Mouse (Mus musculus) left cerebral cortex, postnatal 25 days (tissue): ENCODE results near the gene Pdgfb. TPM values are rescaled to one million over a fixed set of nuclear protein-coding genes. Genes with fewer than 3 reads are reported as not detected.

ENCODE experiments used
- DNase-seq, 2 experiments: peaks; one replicate each; pipeline ENCODE4 v3.0.0; 2022; ENCODE audit warnings: low spot score in 2 of 2, mixed read lengths in 1 of 2
- intact Hi-C: fragments of 180-260 bp; cut with DNase I; formaldehyde crosslinking; loops from one replicate; pipeline ENCODE4 v1.15.1; 2025
- total RNA-seq, 2 experiments: library from RNA; stranded (reverse); gene quantifications; 2 replicates each; pipeline ENCODE4 v1.2.3; 2021

Gene Pdgfb
- total RNA-seq, 2 experiments from 2014 or later, result 34.0 to 36.7 TPM

- intact Hi-C loops, result no loop called here
- no peak for DNase-seq
Measured at GRCm38 (mm10) chr15:80035341-80035885, 20.6 kb upstream of the Pdgfb start.

GRCm38 (mm10) chr15:80034913-80035312 lies 20.1 kb upstream of the Pdgfb start:
- no peak for DNase-seq
- intact Hi-C loops, result no loop called here

GRCm38 (mm10) chr15:80034366-80034765 lies 19.6 kb upstream of the Pdgfb start:
- no peak for DNase-seq
- intact Hi-C loops, result no loop called here

GRCm38 (mm10) chr15:80031133-80031532 lies 16.4 kb upstream of the Pdgfb start:
- intact Hi-C loops, result no loop called here
- no peak for DNase-seq

- DNase-seq, result no peak
- intact Hi-C loops, result no loop called here
Measured at GRCm38 (mm10) chr15:80030399-80030798, 15.6 kb upstream of the Pdgfb start.

GRCm38 (mm10) chr15:80028862-80029261 lies 14.1 kb upstream of the Pdgfb start:
- intact Hi-C loops, result no loop called here

GRCm38 (mm10) chr15:80026689-80027353 lies 12.0 kb upstream of the Pdgfb start:
- intact Hi-C loops, result no loop called here
- DNase-seq, result no peak

More at GRCm38 (mm10) chr15:80028862-80029261, 14.1 kb upstream of the Pdgfb start:
- DNase-seq, result no peak

- intact Hi-C loops, result no loop called here
- no peak for DNase-seq
Measured at GRCm38 (mm10) chr15:80026061-80026460, 11.3 kb upstream of the Pdgfb start.

GRCm38 (mm10) chr15:80025615-80026014 lies 10.8 kb upstream of the Pdgfb start:
- intact Hi-C loops, result no loop called here
- DNase-seq, result no peak

- intact Hi-C loops, result no loop called here
- DNase-seq, result peak; percentile 41 to 85
Measured at GRCm38 (mm10) chr15:80024331-80025313, 9.8 kb upstream of the Pdgfb start.

GRCm38 (mm10) chr15:80020516-80020915 lies 5.7 kb upstream of the Pdgfb start:
- DNase-seq, result no peak
- intact Hi-C loops, result no loop called here

- DNase-seq, result no peak
- intact Hi-C loops, result loop anchor here (10.0 kb wide), 1 partner anchor 255 kb away; no protein-coding TSS in a partner anchor
Measured at GRCm38 (mm10) chr15:80019625-80020024, 4.8 kb upstream of the Pdgfb start.

- DNase-seq, result peak; percentile 44 to 78
Measured at GRCm38 (mm10) chr15:80019220-80019619, 4.4 kb upstream of the Pdgfb start.

GRCm38 (mm10) chr15:80016563-80017301 lies 2.0 kb upstream of the Pdgfb start:
- intact Hi-C loops, result loop anchor here (10.0 kb wide), 1 partner anchor 252 kb away; no protein-coding TSS in a partner anchor
- no peak for DNase-seq

More at GRCm38 (mm10) chr15:80019220-80019619, 4.4 kb upstream of the Pdgfb start:
- intact Hi-C loops, result loop anchor here (10.0 kb wide), 1 partner anchor 254 kb away; no protein-coding TSS in a partner anchor

GRCm38 (mm10) chr15:80015211-80015952 lies 605 bp upstream of the Pdgfb start:
- peak; percentile 63 to 88 for DNase-seq
- intact Hi-C loops, result loop anchor here (2.0 to 10.0 kb wide), 2 partner anchors 67 to 251 kb away; no protein-coding TSS in a partner anchor

- intact Hi-C loops, result loop anchor here (2.0 to 10.0 kb wide), 2 partner anchors 69 to 249 kb away; no protein-coding TSS in a partner anchor
- DNase-seq, result no peak
Measured at GRCm38 (mm10) chr15:80014031-80014320, 801 bp downstream of the Pdgfb start.

- intact Hi-C loops, result loop anchor here (2.0 to 10.0 kb wide), 3 partner anchors 63 to 249 kb away; no protein-coding TSS in a partner anchor
- peak in 1 of 2 experiments; percentile 37 for DNase-seq
Measured at GRCm38 (mm10) chr15:80013256-80014030, 1.3 kb downstream of the Pdgfb start.
